Mouse (Mus musculus) kidney, postnatal 36 days (tissue): ENCODE data around the gene Fastkd2.

ENCODE experiments used
- DNase-seq, 2 experiments: peaks; one replicate each; pipeline ENCODE4 v3.0.0; 2021 to 2022; ENCODE audit warnings: mixed read lengths in 2 of 2

The Fastkd2 gene

GRCm38 (mm10) chr1:63730240-63730771 is at the start of gene Fastkd2, which contains the start of gene Mdh1b:
TSS of gene Fastkd2 (plus strand) at chr1:63730614.
TSS of gene Mdh1b (minus strand) at chr1:63730318.
- DNase-seq: peak; percentile 90 to 94

GRCm38 (mm10) chr1:63686827-63687226 is 43.6 kb upstream of the Fastkd2 start, which contains the start of gene Dytn:
TSS of gene Dytn (minus strand) at chr1:63686927.
- DNase-seq: no peak

GRCm38 (mm10) chr1:63696861-63697260 is 33.6 kb upstream of the Fastkd2 start:
- no peak for DNase-seq

GRCm38 (mm10) chr1:63705733-63706132 is 24.7 kb upstream of the Fastkd2 start:
- peak; percentile 1 to 19 for DNase-seq

GRCm38 (mm10) chr1:63708876-63709275 is 21.5 kb upstream of the Fastkd2 start:
- DNase-seq: no peak

- no peak for DNase-seq
Observed at GRCm38 (mm10) chr1:63720161-63720560, 10.3 kb upstream of the Fastkd2 start.

- peak in 1 of 2 experiments; percentile 4 for DNase-seq
Observed at GRCm38 (mm10) chr1:63729796-63730195, 618 bp upstream of the Fastkd2 start.

- no peak for DNase-seq
Observed at GRCm38 (mm10) chr1:63756005-63756404, 25.6 kb downstream of the Fastkd2 start.

- DNase-seq: peak; percentile 19 to 30
Observed at GRCm38 (mm10) chr1:63763212-63763694, 32.8 kb downstream of the Fastkd2 start.

- DNase-seq: no peak
Observed at GRCm38 (mm10) chr1:63763881-63764386, 33.5 kb downstream of the Fastkd2 start.

- DNase-seq: no peak
Observed at GRCm38 (mm10) chr1:63764395-63764794, 34.0 kb downstream of the Fastkd2 start.

GRCm38 (mm10) chr1:63768112-63768511 is 37.7 kb downstream of the Fastkd2 start:
- peak in 1 of 2 experiments; percentile 2 for DNase-seq

GRCm38 (mm10) chr1:63769167-63769566 is 38.8 kb downstream of the Fastkd2 start, which contains the start of gene 4933402D24Rik:
TSS of gene 4933402D24Rik (minus strand) at chr1:63769267.
- no peak for DNase-seq

GRCm38 (mm10) chr1:63770309-63770708 is 39.9 kb downstream of the Fastkd2 start:
- no peak for DNase-seq

GRCm38 (mm10) chr1:63776396-63776795 is 46.0 kb downstream of the Fastkd2 start:
- DNase-seq: no peak

GRCm38 (mm10) chr1:63776902-63777630 is 46.7 kb downstream of the Fastkd2 start:
- no peak for DNase-seq

- no peak for DNase-seq
Observed at GRCm38 (mm10) chr1:63794326-63794725, 63.9 kb downstream of the Fastkd2 start.
